Mouse (Mus musculus) thymus, postnatal 10 days (tissue): ENCODE measurements around the gene Fbxl2.
"Not testable (repeated sequence)": the region's sequence is repeated elsewhere in the genome, so short reads cannot be mapped to it uniquely, and the experiment has no call there.

ENCODE experiments used
- DNase-seq, 2 experiments: peaks; one replicate each; pipeline ENCODE4 v3.0.0; 2021; ENCODE audit warnings: low spot score in 2 of 2

Fbxl2 gene

DNA sequence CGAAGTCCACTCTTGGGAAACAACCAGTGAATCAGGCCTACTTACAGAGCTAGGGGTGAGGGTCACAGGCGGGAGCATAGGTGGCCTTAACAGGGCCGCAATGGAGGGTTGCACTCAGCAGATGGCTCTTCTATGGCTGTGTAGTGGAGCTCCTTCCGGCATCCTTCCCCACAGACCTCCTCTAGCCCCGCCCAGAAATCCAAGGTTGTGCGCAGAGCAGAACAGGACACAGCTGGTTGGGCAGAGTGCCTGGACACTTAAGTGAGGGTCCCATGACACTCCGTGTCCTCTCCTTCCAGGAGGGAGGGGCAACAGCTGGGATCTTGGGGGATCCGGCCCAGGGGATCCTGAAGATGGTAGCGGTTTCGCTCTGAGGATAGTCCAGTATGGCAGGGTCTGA is at the start of gene Fbxl2:
Gene Fbxl2 (minus strand): TSS at position 164 of the 400 bp plus-strand sequence.
- DNase-seq: no peak

DNA sequence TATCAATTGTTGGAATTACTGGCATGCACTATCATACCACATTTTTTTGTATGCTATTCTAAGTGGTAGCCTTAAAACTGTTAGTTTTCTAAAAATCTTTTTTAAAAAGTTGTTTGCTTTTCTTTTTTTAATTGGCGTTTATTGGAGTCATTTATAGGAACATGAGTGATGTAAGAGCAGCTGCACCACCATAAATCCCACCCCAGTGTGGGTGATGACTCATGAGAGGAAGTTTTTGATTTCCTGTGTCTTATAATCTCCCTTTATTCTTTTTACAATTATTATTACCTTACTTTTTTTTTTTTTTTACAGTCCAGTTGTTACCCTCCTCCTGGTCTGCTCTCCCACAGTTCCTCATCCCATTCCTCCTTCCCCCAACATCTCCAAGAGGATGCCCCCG is 48.9 kb upstream of the Fbxl2 start:
- no peak for DNase-seq

DNA sequence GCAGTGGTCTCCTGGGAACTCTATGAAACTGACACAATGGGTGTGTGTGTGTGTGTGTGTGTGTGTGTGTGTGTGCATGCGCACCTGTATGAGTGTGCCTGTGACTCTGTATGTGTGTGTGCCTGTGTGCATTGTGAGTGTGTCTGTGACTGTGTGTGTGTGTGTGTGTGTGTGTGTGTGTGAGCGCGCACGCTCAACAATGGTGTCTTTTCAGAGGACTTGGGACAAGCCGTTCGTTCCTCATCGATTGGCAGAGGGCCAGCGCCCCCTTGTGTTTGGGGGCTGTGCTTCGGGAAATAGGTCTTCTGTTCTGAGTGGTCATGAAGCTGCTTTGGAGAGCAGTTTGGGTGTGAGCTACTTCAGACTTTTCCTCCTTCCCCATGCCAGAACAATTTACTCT is 46.2 kb upstream of the Fbxl2 start:
- DNase-seq: peak in 1 of 2 experiments; percentile 13

DNA sequence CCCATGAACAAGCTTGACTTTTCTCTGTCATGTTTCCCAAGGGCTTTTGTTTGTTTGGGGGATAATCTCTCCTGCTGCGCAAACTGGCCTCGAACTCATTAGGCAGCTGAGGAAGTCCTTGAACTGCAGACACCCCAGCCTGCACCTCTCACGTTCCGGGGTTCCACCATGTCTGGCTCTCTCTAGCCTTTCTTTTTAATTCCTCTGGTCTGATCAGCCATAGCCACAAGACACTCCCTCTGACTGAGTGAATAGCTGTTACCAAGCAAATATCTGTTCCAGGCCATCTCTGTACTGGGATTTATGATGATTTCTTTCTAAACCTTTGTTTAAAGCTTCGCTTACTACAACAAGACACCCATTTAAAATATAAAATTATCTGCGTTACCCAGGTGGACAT is 42.9 kb upstream of the Fbxl2 start:
- not testable (repeated sequence) for DNase-seq

DNA sequence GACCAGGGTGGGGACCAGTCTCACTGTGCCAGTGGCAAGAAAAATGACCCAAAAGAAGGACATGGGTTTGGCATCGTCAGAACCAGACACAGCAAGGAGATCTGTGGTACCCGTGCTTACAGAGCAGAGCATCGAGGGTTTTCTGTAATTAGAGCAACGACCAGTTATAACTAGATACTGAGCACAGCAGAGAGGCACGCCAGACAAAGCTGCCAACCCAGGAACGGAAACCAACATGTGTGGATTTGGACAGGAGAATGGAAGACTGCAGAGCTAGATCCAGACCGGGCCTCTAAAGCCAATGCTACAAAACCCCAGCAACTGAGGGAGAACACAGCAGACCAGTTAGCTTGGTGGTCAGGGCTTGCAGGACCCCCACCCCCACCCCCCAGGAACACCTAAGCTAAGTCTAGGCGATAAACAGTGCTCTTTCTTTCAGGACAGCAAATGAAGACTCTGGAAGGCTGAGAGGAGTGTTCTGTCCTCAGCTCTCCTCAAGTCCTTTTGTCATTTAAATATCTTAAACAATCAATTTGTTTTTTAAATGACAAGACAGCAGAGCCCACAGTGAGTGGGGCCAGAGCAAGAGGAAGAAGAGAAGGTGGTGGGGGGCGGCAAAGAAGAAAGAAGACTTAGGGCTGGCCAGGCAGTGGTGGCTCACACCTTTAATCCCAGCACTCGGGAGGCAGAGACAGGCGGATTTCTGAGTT is 41.3 kb upstream of the Fbxl2 start:
- no peak for DNase-seq

DNA sequence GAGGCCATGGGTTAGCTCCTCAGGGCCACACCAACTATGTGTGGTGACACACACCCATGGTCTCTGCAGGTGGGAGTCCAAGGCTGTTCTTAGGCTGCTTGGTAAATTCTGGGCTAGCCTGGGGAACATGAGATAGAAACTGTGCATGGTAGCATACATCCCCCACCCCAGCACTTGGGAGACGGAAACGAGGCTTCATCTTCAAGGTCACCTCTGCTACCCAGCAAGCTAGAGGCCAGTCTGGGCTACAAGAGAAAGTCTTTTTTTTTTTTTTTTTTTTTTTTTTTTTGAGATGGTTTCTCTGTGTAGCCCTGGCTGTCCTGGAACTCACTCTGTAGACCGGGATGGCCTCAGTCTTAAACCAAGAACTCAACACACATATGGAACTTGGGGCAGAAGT is 40.4 kb upstream of the Fbxl2 start:
- no peak for DNase-seq

DNA sequence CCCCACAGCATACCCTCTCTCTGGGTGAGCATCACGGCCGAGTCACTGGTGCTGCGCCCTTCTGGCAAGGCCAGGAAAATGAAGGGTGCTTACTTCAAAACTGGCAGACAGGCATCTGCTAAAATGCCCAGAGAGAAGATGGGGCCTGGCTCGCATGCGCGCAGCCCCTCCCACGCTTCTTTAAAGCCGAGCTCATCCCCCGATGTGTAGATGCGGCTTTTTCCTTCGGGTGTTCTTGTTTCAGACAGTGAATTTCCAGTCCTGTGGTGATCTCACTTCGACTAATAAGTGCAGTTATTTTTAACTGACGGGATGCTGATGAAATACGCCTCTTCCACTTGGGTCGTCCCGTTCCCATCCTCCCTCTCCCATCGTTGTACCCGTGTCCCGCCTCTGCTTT is 27.7 kb upstream of the Fbxl2 start:
- DNase-seq: no peak

DNA sequence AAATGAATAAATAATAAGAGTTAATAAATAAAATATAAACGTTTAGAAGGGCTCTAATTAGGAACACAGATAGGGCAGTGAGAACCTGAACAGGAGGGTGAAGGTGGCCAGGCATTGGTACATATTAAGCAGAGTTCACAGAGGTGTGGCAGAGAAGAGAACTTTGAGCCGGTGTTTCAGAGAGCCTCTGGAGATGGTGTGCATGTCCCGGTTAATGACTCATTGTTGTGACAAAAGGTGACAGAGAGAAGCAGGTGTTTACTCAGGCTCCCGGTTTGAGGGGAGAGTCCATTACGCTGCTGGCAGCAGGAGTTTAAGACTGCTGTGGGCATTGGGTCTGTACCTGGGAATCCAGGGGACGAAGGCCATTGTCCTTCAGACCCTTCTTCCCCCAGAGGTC is 23.4 kb upstream of the Fbxl2 start:
- no peak for DNase-seq

DNA sequence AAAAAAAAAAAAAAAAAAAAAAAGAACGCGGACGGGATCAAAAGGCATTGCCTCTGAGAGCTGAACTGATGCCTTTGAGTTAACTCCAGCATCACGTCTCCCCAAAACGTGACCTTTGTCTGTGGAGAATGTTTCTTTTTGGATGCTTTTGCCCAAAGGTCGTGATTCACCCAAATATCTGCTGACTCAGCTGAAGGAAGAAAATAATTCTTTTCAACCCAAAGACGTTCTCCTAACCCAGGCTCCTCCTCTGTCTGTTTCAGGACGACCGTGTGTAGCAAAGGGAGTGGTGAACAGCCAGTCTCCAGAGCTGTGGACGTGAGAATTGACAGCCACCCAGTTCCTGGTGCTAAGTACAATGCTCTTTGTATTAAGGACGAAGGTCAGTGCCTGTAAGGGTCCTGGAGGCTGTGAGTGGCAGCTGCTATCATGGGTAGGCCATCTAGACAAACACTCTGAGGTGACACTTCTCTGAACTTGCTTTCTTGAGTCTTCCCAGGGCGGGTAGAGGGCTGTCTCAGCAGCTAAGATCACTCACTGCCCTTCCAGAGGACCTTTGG is 22.6 kb upstream of the Fbxl2 start:
- DNase-seq: no peak

DNA sequence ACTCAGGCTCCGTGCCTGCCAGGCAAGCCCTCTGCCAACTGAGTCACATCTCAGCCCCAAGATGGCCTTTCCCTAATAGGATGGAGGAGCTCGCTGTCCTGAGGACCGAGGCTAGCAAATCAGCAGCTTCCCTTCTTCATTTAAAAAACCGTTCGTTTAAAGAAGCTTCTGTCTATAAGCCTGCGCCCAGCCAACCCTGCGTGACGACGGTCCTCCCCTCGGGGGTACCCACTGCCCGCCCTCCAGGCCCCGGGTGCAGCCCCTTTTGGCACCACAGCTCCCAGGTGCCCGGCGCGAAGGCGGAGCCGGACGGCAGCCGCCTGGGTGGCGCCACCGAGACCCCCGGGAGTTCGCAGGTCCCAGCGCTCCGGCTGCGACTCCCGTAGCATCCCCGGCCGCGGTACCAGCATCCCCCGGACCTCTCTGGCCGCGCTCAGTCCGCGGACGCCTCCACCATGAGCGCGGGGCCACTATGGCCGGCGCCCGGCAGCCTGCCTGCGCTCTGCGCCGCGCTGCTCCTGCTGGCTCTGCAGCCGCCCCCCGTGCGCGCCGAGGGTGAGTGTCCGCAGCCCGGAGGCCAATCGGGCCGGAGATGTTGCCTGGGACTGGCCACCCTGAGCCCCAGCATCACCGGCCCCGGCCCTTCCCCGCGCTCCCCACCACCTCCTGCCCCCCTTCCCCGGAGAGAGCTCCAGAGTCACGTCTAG is 11.3 kb upstream of the Fbxl2 start, which contains the start of gene Susd5:
Gene Susd5 (plus strand): TSS at position 51 of the 707 bp plus-strand sequence.
- no peak for DNase-seq

DNA sequence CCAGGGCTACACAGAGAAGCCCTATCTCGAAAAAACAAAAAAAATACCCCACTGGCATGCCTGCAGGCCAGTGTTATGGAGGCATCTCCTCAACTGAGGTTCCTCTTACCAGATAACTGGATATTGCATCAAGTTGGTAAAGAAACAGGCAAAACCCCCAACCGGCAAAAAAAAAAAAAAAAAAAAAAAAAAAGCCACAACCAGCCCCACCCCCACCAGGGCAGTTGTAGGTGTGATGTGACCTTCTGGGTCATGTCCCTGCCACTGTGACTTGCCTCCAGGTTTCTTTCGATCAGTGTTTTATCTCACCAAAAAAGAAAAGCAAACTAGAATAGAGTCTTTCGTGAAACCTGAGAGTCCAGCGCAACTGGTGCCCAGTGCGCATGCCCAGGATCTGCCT is 6.9 kb upstream of the Fbxl2 start:
- DNase-seq: no peak

DNA sequence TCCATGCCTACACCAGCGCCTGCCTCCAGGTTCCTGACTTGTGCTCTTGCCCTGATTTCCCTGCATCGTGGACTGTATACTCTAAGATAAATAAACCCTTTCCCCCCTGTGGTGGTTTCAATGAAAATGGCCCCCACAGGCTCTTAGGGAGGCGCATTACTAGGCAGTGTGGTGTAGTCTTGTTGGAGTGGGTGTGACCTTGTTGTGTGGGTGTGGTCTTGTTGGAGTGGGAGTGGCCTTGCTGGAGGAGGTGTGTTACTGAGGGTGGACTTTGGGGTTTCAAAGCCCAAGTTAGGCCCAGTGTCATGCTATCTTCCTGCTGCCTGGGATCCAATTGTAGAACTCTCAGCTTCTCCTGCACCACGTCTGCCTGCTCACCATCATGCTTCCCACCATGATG is 6.0 kb upstream of the Fbxl2 start:
- DNase-seq: no peak

DNA sequence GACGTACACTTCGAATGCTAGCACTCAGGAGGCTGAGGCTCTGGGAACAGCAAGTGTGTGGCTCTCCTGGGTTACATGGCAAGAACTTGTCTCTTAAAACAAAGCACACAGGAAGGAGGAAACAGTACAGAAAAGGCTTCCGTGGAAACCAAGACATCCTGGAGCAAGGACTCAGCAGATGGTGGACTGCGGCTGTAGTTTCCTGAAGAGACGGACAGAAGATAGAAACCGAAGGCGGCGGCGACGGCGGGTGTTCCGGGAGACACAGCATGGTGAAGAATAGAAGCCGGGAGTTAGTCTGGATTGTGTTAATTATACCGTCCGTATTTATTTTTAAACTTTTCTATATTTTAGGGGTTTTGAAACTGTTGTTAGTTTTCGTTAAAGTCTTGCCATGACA is 4.8 kb upstream of the Fbxl2 start:
- DNase-seq: no peak

DNA sequence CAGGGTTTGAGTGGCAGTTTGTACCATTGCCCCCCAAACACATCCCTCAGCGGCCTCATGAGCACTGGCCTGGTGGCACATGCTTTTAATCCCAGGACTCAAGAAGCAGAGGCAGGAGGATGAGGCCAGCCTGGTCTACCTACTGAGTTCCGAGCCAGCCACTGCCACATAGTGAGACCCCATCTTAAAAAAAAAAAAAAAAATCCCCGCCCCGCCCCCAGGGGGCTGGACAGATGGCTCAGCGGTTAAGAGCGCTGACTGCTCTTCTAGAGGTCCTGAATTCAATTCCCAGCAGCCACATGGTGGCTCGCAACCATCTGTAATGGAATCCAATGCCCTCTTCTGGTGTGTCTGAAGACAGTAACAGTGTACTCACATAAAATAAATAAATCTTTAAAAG is 4.1 kb upstream of the Fbxl2 start:
- no peak for DNase-seq

DNA sequence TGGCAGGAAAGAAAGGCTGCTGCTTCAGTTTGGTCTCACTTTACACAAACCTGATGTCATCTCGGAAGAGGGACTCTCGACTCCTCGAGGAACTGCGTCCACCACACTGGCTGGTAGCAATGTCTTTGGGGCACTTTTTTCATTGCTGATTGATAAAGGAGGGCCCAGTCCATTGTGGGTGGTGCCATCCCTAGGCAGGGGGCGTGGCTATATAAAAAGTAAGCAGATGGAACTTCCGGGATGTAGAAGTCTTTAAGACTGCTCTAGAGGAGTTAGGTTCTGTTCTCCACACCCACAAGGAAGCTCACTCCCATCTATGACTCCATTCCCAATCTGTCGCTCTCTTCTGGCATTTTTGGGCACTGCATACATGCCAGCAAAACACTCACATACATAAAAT is 685 bp upstream of the Fbxl2 start:
- no peak for DNase-seq

DNA sequence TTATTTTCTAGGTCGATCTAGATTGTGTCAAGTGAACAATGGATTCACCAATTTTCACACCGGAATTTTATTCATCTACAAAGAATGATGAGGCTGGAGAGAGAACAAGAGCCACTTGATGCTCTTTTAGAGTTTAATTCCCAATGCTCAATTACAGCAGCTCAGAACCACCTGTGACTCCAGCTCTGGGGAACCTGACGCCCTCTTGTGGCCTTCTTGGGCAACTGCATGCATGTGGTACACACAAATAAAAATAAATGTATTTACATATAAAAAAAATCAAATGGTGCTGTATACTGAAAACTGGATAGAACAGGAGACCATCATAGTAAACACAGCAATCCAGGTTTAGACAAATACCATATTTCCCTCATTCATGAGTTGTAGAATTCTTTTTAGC is 1.5 kb downstream of the Fbxl2 start:
- peak in 1 of 2 experiments; percentile 14 for DNase-seq

DNA sequence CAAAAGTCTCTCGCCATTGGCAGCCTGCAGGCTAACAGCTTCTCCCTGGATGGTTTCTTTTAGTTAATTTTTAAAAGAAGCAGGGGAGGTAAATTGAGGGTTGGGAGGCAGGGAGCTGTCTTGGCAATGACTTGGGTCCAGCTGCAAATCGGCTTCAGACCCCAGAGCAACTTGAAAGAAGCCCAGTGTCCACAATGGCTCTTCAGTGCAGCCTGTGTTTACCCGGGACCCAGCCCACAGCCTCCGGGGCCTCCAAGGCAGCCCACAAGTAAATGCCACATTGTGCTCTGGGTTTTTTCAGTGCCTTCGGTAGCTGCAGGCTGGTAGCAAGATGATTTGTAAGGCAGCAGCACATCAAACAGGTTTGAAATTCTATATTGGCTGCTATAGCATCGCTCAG is 3.5 kb downstream of the Fbxl2 start:
- no peak for DNase-seq

DNA sequence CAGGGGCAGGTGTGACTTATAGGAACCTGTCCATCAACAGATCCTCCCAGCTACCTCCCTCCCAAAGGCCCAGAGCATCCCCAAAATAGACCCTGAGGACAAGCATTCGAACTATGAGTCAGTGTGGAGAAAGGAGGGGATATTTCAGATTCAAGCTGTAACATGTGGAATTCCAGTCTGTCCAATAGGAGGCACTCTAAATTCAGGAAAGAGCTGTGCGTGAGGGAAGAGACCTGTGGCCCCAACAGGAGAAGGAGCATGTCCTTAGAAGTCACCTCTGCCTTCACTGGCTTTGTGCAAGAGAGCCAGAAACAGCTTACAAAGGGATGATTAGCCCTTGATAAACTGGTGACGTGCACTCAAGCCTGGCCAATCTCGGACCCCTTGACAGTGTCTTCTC is 5.0 kb downstream of the Fbxl2 start:
- DNase-seq: no peak

DNA sequence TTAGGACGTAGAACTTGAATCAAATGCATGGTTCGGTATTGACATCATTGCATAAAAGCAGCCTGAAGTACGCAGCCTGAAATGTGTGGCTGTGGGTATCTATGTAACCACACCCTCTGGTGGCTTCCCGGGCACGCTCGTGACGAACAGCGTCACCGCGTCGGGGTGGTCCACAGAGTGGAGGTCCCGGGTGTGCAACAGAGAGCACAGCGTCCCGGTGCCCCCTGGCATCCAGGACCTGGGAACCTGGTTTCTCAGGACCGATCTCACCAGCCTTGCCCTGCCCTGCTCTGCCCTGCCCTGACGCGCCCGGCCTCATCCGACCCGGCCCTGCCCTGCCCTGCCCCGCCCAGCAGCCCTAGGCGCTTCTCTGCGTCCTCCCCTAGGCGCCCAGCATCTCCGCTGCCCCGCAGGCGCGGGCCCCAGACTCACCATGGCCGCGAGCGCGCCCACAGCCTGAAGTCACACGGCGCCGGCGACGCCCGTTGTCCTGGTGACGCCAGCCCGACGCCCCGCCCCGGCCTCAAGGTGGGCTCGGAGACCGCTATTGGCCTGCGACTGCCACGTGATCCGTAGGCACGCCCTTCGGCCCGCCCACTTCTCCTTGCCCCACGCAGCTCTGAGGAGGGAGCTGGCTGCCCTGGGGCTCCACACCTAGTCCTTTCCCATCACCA is 19.6 kb downstream of the Fbxl2 start:
- peak; percentile 72 to 80 for DNase-seq

DNA sequence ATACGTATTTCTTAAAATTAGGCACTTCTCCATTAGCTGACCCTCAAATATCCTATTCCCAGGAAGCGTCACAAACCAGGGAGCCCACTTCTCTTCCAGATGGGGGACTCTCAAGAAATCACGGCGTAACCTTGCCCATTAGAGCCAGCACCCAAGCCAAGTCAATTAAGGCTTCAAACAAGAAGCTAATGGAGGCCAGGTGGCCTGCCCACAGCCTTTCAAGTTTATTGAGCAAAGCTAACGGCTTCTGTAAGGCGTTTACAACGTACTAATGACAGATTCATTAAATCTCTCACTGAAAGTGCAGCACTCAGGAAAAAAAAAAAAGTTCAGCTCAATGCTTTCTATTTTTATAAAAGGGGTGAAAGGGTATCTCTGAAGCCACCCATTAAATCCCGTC is 20.1 kb downstream of the Fbxl2 start:
- DNase-seq: no peak

DNA sequence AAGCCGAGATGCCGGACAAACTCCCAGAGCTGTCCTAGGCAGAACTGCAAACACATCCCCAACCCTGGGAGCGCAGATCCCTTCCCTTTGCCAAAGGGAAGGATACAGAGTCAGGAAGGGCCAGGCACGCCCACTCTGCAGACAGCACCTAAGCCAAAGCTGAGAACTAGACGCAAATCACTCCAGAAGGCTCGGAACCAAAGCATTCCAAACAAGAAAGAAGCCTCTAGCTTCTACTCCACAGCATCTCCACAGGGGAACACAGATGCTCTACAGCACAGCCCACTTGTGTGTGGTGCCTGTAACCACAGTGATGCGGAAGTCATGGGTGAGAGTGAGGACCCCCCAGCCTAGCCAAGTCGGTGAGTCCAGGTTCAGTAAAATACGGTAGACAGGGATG is 20.8 kb downstream of the Fbxl2 start:
- DNase-seq: no peak

DNA sequence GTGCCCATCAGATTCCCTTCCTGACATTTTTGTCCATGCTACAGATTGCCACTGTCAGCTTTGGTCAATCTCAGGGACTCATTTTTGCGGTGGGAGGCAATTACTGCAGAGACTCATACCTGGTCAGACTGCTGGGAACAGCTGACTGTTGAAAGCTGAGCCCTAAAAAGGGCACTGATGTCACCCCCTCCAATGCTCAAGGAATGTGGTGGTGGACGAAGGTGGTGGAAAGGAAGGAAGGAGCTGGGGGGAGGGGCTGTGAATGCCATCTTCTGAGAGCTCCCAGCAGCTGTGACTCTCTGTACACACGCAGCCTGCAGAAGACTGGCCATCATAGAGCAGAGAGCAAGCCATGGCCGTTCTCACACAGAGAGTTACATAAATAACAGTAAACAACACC is 23.9 kb downstream of the Fbxl2 start:
- DNase-seq: no peak
